Mouse (Mus musculus): ENCODE results near the gene Fbxl21. TPM values are rescaled to one million over a fixed set of nuclear protein-coding genes. Genes with fewer than 3 reads are reported as not detected.

The Fbxl21 gene
- polyA plus RNA-seq, 1 experiment from 2014 or later = 4.6 TPM

DNA sequence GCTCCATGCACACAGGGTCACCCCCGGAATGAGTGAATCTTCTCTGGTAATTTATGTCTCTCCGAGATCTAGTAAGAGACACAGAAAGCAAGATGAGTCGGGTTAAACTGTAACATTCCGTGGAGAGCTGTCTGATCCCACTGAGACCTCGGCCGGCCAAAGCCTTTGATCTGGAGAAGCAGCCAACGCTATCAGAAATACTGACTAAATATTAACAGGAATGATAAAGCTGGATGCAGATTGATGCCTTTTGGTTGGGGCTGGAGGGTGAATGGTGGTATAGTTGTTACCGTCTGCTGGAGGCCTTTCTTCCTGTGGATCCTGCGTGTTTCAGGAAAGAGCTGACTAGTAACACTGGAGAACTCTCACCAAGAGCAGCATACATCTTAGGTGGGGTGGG is 26.1 kb downstream of the Fbxl21 start, which contains the start of gene Lect2:
Gene Lect2 (minus strand): TSS at position 102 of the 400 bp plus-strand sequence.
- Histone ChIP-seq H3K9me3 (ENCODE audit: control insufficient read depth, low read length) (no peaks in the 10 kb centered on the region), H3K4me1 (ENCODE audit: control insufficient read depth, insufficient read depth, low read depth, low read length) (no peaks in the 10 kb centered on the region), H3K27me3 (replicated peaks; ENCODE audit: control insufficient read depth, insufficient read depth, low read length) (no peaks in the 10 kb centered on the region), H3K9ac (ENCODE audit: low read depth, low read length) (no peak within 1 kb of the TSS), H3K27ac (ENCODE audit: low read depth, low read length) (no peak within 1 kb of the TSS), H3K4me2 (ENCODE audit: low read length) (no peak within 1 kb of the TSS), H3K36me3 (ENCODE audit: control insufficient read depth, insufficient read depth, low read length) (no peaks in the 10 kb centered on the region), H3K4me3 (ENCODE audit: low read length) (no peak within 1 kb of the TSS)
- ATAC-seq = no peak
- 61% methylated on average over 9 of the region's 9 CpGs for WGBS

DNA sequence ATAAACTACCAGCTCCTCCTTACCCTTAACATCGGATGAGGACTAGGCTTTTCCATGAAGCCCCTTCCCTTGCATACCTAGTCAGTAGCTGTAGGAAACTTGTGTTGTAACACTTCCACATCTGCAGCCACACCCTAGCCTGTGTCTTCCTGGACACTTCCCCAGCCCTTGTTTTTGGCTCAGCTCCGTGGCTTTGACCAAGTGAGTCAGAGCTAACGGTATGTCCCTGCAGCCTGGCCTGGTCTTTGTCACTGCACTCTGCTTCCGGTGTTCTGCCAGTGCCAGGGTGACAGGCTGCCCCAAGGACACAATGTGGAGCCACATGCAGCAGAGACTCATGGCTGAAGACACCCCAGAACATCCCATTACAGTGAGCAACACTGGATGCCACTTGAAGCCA is 27.1 kb downstream of the Fbxl21 start:
- Histone ChIP-seq H3K36me3 (ENCODE audit: control insufficient read depth, insufficient read depth, low read length) (no peaks in the 10 kb centered on the region), H3K27me3 (replicated peaks; ENCODE audit: control insufficient read depth, insufficient read depth, low read length) (no peaks in the 10 kb centered on the region), H3K4me3 (ENCODE audit: low read length) (no peak overlapping the region), H3K27ac (ENCODE audit: low read depth, low read length) (no peak overlapping the region), H3K9ac (ENCODE audit: low read depth, low read length) (no peak overlapping the region), H3K9me3 (ENCODE audit: control insufficient read depth, low read length) (no peaks in the 10 kb centered on the region), H3K4me2 (ENCODE audit: low read length) (no peak overlapping the region), H3K4me1 (ENCODE audit: control insufficient read depth, insufficient read depth, low read depth, low read length) (no peaks in the 10 kb centered on the region)
- WGBS = 61% methylated on average over 4 of the region's 4 CpGs
- no peak for ATAC-seq

DNA sequence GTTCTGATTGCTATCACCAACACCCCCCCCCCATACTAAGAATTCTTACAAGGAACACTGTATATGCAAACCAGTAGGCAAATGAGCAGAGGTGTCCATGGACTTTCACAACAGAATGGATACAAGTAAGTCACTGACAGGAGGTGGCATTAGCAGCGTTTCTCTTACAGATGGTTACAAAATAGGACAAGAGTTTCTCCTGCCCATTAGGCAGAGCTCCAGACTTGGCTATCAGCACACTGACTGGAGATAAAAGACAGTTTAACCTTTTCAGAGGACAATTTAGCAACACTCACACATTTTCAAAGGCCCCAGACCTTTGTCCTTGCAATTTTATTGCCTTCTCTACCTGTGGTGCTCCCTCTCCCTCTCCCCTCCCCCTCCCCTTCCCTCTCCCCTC is 28.3 kb downstream of the Fbxl21 start:
- Histone ChIP-seq H3K27ac (ENCODE audit: low read depth, low read length) (no peak overlapping the region), H3K4me2 (ENCODE audit: low read length) (no peak overlapping the region), H3K4me1 (ENCODE audit: control insufficient read depth, insufficient read depth, low read depth, low read length) (no peaks in the 10 kb centered on the region), H3K36me3 (ENCODE audit: control insufficient read depth, insufficient read depth, low read length) (no peaks in the 10 kb centered on the region), H3K4me3 (ENCODE audit: low read length) (no peak overlapping the region), H3K27me3 (replicated peaks; ENCODE audit: control insufficient read depth, insufficient read depth, low read length) (no peaks in the 10 kb centered on the region), H3K9me3 (ENCODE audit: control insufficient read depth, low read length) (no peaks in the 10 kb centered on the region), H3K9ac (ENCODE audit: low read depth, low read length) (no peak overlapping the region)
- ATAC-seq = no peak
- 40% methylated on average over 1 of the region's 1 CpGs for WGBS

DNA sequence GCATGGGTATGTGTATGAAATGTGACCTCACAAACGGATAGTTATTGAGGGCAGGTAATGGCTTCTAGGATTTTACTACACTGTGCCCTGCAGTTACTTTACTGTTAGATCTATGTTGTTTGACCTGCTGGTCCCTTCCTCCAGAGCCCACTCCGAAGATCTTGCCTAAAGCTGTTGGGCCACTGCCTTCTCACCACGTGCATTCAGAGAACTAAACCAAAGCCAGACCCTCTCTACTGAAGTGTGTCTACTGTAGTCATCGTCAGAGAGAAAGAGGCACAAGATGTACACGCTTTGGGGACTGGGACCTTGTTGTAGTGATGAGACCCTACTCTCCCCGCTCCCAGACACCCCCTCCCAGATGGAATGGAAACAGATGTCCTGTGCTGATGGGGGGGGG is 29.4 kb downstream of the Fbxl21 start:
- WGBS = 80% methylated on average over 6 of the region's 6 CpGs
- Histone ChIP-seq H3K4me1 (ENCODE audit: control insufficient read depth, insufficient read depth, low read depth, low read length) (no peaks in the 10 kb centered on the region), H3K4me2 (ENCODE audit: low read length) (no peak overlapping the region), H3K9me3 (ENCODE audit: control insufficient read depth, low read length) (no peaks in the 10 kb centered on the region), H3K4me3 (ENCODE audit: low read length) (no peak overlapping the region), H3K9ac (ENCODE audit: low read depth, low read length) (no peak overlapping the region), H3K27ac (ENCODE audit: low read depth, low read length) (no peak overlapping the region), H3K36me3 (ENCODE audit: control insufficient read depth, insufficient read depth, low read length) (no peaks in the 10 kb centered on the region), H3K27me3 (replicated peaks; ENCODE audit: control insufficient read depth, insufficient read depth, low read length) (no peaks in the 10 kb centered on the region)
- no peak for ATAC-seq

DNA sequence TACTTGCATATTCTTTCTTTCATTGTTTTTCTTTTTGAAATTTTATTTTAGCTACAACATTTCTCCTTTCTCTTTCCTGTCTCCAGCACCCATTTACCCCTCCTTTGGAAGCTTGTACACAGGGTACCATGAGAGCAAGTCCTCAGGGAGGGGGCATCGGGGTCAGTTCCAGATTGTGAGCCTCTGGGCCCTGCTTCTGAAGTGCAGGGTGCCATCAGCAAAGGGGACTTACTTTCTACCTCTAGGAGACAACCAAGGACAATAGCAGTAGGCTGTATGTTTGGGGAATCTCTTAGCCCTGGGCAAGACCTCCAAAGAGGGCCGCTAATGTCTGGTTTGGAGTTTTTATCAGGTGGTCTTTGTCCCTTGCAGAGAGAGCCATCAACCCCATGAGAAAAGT is 31.7 kb downstream of the Fbxl21 start:
- no peak overlapping the region for H3K4me2 ChIP-seq (ENCODE audit: low read length)
- no peaks in the 10 kb centered on the region for H3K4me1 ChIP-seq (ENCODE audit: control insufficient read depth, insufficient read depth, low read depth, low read length)
- H3K9me3 ChIP-seq (ENCODE audit: control insufficient read depth, low read length) = no peaks in the 10 kb centered on the region
- H3K27ac ChIP-seq (ENCODE audit: low read depth, low read length) = no peak overlapping the region
- no peaks in the 10 kb centered on the region for H3K27me3 ChIP-seq (replicated peaks; ENCODE audit: control insufficient read depth, insufficient read depth, low read length)
- 50% methylated on average over 2 of the region's 2 CpGs for WGBS
- no peaks in the 10 kb centered on the region for H3K36me3 ChIP-seq (ENCODE audit: control insufficient read depth, insufficient read depth, low read length)
- ATAC-seq = no peak
- H3K4me3 ChIP-seq (ENCODE audit: low read length) = no peak overlapping the region
- H3K9ac ChIP-seq (ENCODE audit: low read depth, low read length) = no peak overlapping the region

DNA sequence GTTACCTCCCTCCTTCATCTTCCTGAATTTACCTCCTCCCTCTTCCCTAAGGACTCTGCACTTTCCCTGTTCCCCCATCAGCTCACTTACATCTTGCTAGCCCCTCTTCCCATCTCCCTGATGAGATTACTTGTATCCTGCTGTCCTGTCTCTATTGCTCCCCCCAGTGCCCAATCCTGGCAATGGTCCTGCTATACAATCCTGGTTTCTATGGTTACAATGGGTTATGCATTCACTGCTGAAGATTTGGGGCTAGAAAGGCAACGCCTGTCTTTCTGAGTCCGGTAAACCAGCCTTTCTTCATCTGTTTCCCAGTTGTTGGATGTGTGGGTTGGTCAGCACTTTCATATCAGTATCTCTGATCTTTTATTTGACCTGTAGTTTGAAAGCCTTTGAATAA is 32.1 kb downstream of the Fbxl21 start:
- no peak overlapping the region for H3K27ac ChIP-seq (ENCODE audit: low read depth, low read length)
- no peaks in the 10 kb centered on the region for H3K36me3 ChIP-seq (ENCODE audit: control insufficient read depth, insufficient read depth, low read length)
- H3K9me3 ChIP-seq (ENCODE audit: control insufficient read depth, low read length) = no peaks in the 10 kb centered on the region
- H3K27me3 ChIP-seq (replicated peaks; ENCODE audit: control insufficient read depth, insufficient read depth, low read length) = no peaks in the 10 kb centered on the region
- H3K4me2 ChIP-seq (ENCODE audit: low read length) = no peak overlapping the region
- H3K4me3 ChIP-seq (ENCODE audit: low read length) = no peak overlapping the region
- ATAC-seq = peak; percentile 76; the same call in 1 of the 2 replicates
- no peak overlapping the region for H3K9ac ChIP-seq (ENCODE audit: low read depth, low read length)
- H3K4me1 ChIP-seq (ENCODE audit: control insufficient read depth, insufficient read depth, low read depth, low read length) = no peaks in the 10 kb centered on the region
- WGBS = 3% methylated on average over 2 of the region's 2 CpGs

DNA sequence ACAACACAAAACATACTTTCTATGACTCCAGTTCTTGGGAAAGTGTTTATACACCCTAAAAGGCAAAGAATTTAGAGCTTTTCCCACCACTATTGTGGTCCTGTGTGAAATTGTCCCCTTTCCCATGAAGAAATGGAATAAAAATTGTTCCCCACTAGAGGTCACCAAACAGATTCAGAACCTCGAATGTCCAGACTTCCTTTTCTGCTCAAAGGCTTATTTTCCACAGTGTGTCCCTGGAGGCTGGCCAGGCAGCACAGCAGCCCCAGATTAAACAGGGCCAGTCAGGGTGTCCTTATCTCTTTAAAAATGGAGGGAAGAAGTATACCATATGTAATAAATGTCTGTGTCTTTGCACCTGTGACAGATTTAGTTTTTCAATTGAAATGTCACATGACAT is 33.7 kb downstream of the Fbxl21 start:
- H3K36me3 ChIP-seq (ENCODE audit: control insufficient read depth, insufficient read depth, low read length) = no peaks in the 10 kb centered on the region
- H3K27ac ChIP-seq (ENCODE audit: low read depth, low read length) = no peak overlapping the region
- H3K4me2 ChIP-seq (ENCODE audit: low read length) = no peak overlapping the region
- WGBS = 0% methylated on average over 1 of the region's 1 CpGs
- ATAC-seq = no peak
- no peaks in the 10 kb centered on the region for H3K27me3 ChIP-seq (replicated peaks; ENCODE audit: control insufficient read depth, insufficient read depth, low read length)
- no peaks in the 10 kb centered on the region for H3K4me1 ChIP-seq (ENCODE audit: control insufficient read depth, insufficient read depth, low read depth, low read length)
- H3K9ac ChIP-seq (ENCODE audit: low read depth, low read length) = no peak overlapping the region
- no peaks in the 10 kb centered on the region for H3K9me3 ChIP-seq (ENCODE audit: control insufficient read depth, low read length)
- no peak overlapping the region for H3K4me3 ChIP-seq (ENCODE audit: low read length)

DNA sequence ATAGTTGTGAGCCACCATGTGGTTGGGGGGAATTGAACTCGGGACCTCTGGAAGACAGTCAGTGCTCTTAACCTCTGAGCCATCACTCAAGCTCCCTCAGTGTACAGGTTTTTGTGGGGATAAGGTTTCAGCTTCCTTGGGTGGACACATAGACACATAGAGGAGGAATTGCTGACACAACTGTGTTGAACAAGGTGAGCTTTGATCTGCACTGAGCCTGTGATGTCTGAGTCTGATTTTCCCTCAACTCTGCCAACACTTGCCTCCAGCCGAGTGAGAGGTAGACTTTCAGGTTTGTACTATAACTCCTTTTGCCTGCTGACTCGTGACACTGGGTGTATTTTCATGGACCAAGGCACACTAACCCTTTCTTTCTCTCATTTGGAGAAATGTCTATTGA is 34.4 kb downstream of the Fbxl21 start:
- Histone ChIP-seq H3K4me2 (ENCODE audit: low read length) (no peak overlapping the region), H3K9ac (ENCODE audit: low read depth, low read length) (no peak overlapping the region), H3K4me3 (ENCODE audit: low read length) (no peak overlapping the region), H3K36me3 (ENCODE audit: control insufficient read depth, insufficient read depth, low read length) (no peaks in the 10 kb centered on the region), H3K27ac (ENCODE audit: low read depth, low read length) (no peak overlapping the region), H3K9me3 (ENCODE audit: control insufficient read depth, low read length) (no peaks in the 10 kb centered on the region), H3K4me1 (ENCODE audit: control insufficient read depth, insufficient read depth, low read depth, low read length) (no peaks in the 10 kb centered on the region), H3K27me3 (replicated peaks; ENCODE audit: control insufficient read depth, insufficient read depth, low read length) (no peaks in the 10 kb centered on the region)
- no peak for ATAC-seq
- WGBS = 88% methylated on average over 3 of the region's 3 CpGs

DNA sequence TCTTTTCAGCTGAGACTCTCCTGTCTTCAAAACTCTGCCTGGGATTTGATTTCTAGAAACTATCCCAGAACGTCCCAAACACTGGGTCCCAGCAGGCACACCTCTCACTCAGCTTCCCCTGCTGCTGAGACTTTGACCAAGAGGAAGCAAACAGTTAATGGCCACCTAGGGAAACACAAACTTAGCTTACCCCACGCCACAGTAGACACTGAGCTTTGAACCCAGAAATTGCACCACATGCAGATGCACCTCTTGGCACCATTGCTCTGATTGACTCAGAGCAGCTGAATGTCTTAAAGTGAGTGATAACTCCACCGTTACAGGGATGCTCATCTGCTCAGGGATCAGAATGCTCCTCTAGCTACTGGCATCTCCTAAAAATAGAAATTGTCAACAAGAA is 36.5 kb downstream of the Fbxl21 start:
- no peak for ATAC-seq
- no peak overlapping the region for H3K4me2 ChIP-seq (ENCODE audit: low read length)
- 36% methylated on average over 3 of the region's 3 CpGs for WGBS
- no peaks in the 10 kb centered on the region for H3K9me3 ChIP-seq (ENCODE audit: control insufficient read depth, low read length)
- no peak overlapping the region for H3K4me3 ChIP-seq (ENCODE audit: low read length)
- H3K27ac ChIP-seq (ENCODE audit: low read depth, low read length) = no peak overlapping the region
- H3K27me3 ChIP-seq (replicated peaks; ENCODE audit: control insufficient read depth, insufficient read depth, low read length) = no peaks in the 10 kb centered on the region
- H3K4me1 ChIP-seq (ENCODE audit: control insufficient read depth, insufficient read depth, low read depth, low read length) = no peaks in the 10 kb centered on the region
- no peak overlapping the region for H3K9ac ChIP-seq (ENCODE audit: low read depth, low read length)
- H3K36me3 ChIP-seq (ENCODE audit: control insufficient read depth, insufficient read depth, low read length) = no peaks in the 10 kb centered on the region

DNA sequence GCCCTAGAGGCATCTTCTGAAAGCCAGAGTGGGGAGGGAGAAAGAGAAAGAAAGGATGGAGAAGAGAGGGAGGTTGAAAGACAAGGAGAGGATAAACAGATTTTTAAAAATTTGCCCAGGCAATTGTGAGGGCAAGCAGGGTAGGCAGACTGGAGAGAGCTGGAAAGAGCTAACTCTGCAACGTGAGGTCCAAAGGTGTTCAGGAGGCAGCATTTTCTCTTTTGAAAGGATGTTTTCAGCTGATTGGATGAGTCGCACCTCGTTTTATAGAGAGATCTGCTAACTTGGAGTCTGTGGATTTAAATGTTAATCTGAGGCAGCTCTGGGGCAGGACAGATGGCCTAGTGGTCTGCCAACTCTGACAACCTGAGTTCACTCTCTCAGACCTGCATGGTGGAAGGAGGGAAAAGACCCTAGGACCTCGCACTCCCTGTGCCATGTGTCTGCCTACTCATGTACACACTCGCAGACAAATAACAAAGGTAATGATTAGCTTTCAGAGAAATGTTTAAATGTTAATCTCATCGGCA is 37.6 kb downstream of the Fbxl21 start:
- H3K27me3 ChIP-seq (replicated peaks; ENCODE audit: control insufficient read depth, insufficient read depth, low read length) = no peaks in the 10 kb centered on the region
- no peak overlapping the region for H3K4me3 ChIP-seq (ENCODE audit: low read length)
- WGBS = 88% methylated on average over 6 of the region's 6 CpGs
- H3K9me3 ChIP-seq (ENCODE audit: control insufficient read depth, low read length) = no peaks in the 10 kb centered on the region
- no peaks in the 10 kb centered on the region for H3K4me1 ChIP-seq (ENCODE audit: control insufficient read depth, insufficient read depth, low read depth, low read length)
- no peak overlapping the region for H3K27ac ChIP-seq (ENCODE audit: low read depth, low read length)
- no peak for ATAC-seq
- H3K9ac ChIP-seq (ENCODE audit: low read depth, low read length) = no peak overlapping the region
- H3K4me2 ChIP-seq (ENCODE audit: low read length) = no peak overlapping the region
- H3K36me3 ChIP-seq (ENCODE audit: control insufficient read depth, insufficient read depth, low read length) = no peaks in the 10 kb centered on the region

Data from hindbrain, embryonic 16.5 days (tissue).